Mouse (Mus musculus): ENCODE measurements at regions not wholly inside any gene's neighbourhood (a gene's known extent, or its start where the extent isn't known, plus 50 kb on each side); places are given as distances from the start of the nearest gene placed in this dataset.

DNA sequence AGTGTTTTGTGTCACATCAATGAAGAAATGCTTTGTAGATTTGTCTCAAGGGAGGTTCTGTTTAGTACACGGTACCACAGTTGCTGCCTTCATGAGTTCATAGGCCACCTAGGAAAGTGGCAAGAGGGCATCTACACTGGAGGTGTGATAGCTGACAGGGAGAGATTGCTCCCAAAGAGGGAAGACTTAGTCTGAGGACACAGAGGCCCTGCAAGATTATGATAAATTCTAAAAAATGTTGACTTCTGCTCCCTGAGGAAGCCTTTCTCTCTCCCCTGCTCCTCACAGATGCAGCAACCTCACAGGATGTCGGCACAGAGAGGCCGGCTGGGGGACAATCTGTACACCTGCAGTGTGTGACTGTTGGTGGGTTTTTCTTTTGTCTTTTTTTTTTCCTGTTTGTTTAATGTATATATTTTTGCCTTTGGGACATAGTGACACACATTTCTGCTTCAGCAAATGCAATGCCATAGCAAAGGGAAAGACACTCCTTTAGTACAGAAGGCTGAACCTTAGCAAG is 133.5 kb upstream of the Lpp start:
- intact Hi-C loops (cut with DNase I; ENCODE audit: low total_unique reads), result no loop called here
- no peak for DNase-seq

- DNase-seq, result no peak
- intact Hi-C loops (cut with DNase I; ENCODE audit: low total_unique reads), result no loop called here
These were observed 134.3 kb upstream of the Lpp start for GRCm38 (mm10) chr16:24258991-24259390.

DNA sequence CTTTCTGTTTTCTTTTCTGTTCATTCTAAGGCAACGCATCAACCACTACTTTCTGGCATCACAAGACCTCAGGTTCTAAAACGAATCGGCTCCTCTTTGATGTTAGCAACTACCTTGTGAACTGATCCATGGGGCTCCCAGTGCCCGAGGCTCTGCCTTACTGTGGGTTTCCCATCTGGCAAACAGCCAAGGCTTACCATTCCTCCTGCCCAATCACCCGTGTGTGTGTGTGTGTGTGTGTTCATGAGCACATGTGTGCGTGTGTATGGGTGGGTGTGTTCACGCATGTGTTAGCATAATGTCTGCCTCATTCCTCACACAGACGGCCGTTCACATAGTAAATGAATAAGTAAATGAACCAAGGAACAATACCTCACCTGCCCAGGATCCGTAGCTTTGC is 138.3 kb upstream of the Lpp start:
- intact Hi-C loops (cut with DNase I; ENCODE audit: low total_unique reads), result no loop called here
- no peak for DNase-seq

GRCm38 (mm10) chr16:24254590-24254989 is 138.7 kb upstream of the Lpp start:
- intact Hi-C loops (cut with DNase I; ENCODE audit: low total_unique reads), result no loop called here
- no peak for DNase-seq

GRCm38 (mm10) chr16:24254143-24254542 is 139.2 kb upstream of the Lpp start:
- intact Hi-C loops (cut with DNase I; ENCODE audit: low total_unique reads), result no loop called here
- no peak for DNase-seq

DNA sequence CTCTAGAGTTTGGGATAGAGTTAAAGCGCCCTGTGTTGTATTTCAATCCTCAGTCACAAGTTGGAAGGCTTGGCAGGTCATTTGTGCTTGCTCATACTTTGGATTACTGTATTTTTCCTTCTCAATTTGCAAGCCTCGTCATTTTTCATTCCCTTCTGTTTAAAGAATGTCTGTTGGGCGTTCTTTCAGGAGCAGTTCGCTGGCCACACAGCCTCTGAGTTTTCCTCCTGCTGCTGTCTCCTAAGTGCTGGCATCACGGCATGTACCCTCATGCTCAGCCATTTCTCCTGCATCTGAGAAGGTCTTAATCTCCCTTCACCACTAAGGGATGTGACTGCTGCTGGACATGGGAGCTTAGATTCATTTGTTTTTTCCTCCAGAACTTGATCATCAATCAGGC is 146.0 kb upstream of the Lpp start:
- peak; percentile 27 for DNase-seq
- intact Hi-C loops (cut with DNase I; ENCODE audit: low total_unique reads), result no loop called here

- intact Hi-C loops (cut with DNase I; ENCODE audit: low total_unique reads), result no loop called here
- DNase-seq, result peak; percentile 87
These were observed 155.2 kb upstream of the Lpp start for GRCm38 (mm10) chr16:24238075-24238555.

GRCm38 (mm10) chr16:24237425-24237824 is 155.9 kb upstream of the Lpp start:
- intact Hi-C loops (cut with DNase I; ENCODE audit: low total_unique reads), result no loop called here
- no peak for DNase-seq

- no peak for DNase-seq
- intact Hi-C loops (cut with DNase I; ENCODE audit: low total_unique reads), result no loop called here
These were observed 156.3 kb upstream of the Lpp start for GRCm38 (mm10) chr16:24237013-24237412.

- intact Hi-C loops (cut with DNase I; ENCODE audit: low total_unique reads), result no loop called here
- no peak for DNase-seq
These were observed 156.8 kb upstream of the Lpp start for GRCm38 (mm10) chr16:24236511-24236910.

DNA sequence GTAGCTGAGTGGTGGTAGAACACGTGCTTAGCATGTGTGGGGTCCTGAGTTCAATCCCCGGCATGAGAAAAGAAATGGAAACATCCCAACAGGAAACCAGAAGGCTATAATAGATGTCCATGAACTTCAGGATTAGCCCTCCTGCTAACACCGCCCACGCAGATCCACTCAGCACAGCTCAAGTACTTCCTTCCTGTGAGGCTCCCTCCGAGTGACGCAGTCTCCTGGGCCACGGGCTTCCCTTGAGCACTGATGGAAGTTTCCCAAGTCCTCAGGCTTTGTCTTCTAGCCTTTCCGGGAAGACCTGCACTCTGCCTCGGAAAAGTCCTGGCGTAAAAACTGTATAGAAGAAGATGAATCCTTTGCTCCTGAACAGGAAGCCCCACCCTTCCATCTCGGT is 158.5 kb upstream of the Lpp start:
- intact Hi-C loops (cut with DNase I; ENCODE audit: low total_unique reads), result no loop called here
- DNase-seq, result no peak

DNA sequence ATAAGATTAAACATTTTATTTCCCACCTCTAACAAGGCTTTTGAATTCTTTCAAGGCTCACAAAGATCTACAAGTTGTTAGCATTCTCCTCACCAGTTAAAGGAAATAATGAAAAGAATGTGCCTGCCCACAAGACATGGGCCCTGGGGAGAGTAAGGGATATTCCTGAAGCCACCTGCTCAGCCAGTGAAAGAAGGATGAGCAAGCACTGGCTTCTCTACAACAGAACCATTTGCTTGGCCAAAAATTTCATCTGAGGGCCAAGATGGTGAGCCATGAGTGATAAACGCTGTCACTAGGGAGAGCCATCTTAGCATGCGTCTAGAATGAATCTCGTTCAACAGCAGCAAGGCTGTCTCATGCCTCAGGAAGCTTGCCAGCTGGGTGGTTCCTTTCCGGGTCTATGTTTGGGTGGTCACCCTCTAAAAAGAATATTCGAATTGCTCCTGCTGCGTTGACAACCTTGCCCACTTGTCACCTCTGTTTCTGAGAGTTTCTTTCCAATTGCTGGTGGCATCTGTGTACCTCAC is 161.2 kb upstream of the Lpp start:
- intact Hi-C loops (cut with DNase I; ENCODE audit: low total_unique reads), result no loop called here
- no peak for DNase-seq

- intact Hi-C loops (cut with DNase I; ENCODE audit: low total_unique reads), result no loop called here
- DNase-seq, result peak; percentile 58
These were observed 161.8 kb upstream of the Lpp start for GRCm38 (mm10) chr16:24231506-24231905.

DNA sequence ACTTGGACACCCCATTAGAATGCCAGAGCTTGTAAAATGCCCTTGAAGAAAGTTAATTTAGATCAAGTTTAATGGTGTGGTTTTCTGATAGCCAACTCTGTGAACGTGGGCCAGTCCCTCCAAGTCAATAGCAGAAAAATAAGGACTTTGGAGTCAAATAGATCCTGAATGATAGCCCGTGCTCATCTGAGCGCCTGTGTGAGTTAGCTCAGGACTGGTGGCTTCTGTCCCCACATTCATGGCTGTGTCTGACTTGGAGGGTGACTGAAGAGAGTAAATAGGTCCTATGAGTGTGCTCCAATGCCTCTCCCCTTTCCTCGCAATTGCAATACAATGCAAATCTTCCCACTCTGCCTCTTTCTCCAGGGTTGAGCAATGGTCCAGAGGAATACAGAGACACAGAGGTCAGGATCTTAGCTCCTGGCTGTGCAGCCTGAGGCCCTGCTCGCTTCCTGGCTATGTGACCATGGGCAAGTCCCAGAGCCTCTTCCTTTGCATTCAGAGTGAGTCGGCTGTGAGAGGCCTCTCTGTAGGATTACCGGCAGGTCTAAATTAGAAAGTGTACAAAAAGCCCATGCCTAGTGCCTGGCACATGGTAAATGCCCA is 164.2 kb upstream of the Lpp start:
- intact Hi-C loops (cut with DNase I; ENCODE audit: low total_unique reads), result no loop called here
- no peak for DNase-seq

DNA sequence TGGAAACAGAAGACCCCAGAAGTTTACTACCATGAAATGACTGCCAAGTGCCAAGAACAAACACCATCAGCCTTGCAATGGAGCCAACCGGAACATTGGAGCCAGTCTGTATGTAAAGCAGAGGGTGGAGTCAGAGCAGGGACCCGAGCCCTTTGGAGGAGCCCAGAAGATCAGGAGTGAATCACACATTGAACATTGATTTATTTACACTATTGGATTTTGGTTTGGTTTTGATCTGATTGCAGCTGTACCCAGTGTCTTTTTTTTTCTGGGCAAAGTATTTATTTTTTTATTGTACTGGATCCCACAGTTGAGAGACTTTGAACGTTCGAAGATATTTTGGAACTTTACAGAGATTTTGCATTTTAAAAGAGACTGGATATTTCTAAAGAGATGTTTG is 167.4 kb upstream of the Lpp start:
- DNase-seq, result no peak
- intact Hi-C loops (cut with DNase I; ENCODE audit: low total_unique reads), result no loop called here

GRCm38 (mm10) chr16:24225090-24225489 is 168.2 kb upstream of the Lpp start:
- DNase-seq, result no peak
- intact Hi-C loops (cut with DNase I; ENCODE audit: low total_unique reads), result no loop called here

GRCm38 (mm10) chr16:24223901-24224300 is 169.4 kb upstream of the Lpp start:
- DNase-seq, result no peak
- intact Hi-C loops (cut with DNase I; ENCODE audit: low total_unique reads), result no loop called here

GRCm38 (mm10) chr16:24223527-24223880 is 169.8 kb upstream of the Lpp start:
- DNase-seq, result no peak
- intact Hi-C loops (cut with DNase I; ENCODE audit: low total_unique reads), result no loop called here

DNA sequence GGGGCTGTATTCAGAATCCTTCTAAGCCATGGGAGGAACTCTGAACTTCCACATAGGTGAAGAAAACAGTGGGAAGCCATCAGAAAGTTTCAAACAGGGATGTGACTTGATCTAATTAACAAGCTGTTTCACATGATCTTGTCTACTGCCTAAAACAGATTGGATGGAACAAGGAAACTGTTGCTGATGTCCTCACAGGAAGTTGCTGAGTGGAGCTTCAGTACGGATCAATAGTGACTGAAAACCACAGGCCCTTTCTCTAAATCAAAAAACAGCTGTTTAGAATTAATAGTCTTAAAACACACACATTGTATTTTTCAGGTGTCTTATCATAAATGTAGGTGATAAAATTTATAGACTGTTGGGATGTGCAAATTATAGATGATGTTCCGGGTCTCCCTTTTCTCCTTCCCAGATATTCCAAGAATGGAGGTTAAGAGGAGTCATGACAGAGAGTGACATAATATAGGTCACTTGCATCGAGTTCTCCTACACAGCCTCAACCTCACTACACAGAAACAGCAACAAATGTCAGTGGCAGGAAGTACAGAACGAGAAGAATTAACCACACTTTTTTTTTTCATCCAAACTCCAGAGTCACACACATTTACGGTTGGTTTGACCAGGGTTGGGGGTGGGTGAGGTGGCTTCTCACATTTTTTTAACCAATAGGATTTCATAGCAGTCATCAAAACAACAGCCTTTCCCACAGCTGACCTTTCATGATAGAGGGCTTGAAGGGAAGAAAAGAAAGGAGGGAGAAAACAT is 170.4 kb upstream of the Lpp start:
- no peak for DNase-seq
- intact Hi-C loops (cut with DNase I; ENCODE audit: low total_unique reads), result no loop called here

DNA sequence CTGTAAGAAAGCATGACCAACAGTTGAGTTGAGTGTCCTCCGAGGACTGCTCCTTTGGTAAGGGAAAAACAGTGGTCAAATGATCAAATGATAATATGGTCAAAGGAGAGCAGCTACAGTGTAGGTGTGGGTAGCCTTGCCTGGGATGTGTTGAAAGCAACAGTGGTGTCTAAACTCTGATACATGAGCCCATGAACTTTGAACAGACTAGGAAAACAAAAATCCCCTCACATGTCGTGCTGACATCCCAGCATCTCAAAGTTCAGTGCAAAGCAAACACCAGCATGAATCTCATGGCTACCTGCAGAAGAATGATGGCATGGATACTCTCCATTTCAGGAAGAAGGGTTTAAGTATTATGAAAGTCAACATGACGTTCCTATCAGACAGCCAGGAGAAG is 171.3 kb upstream of the Lpp start:
- intact Hi-C loops (cut with DNase I; ENCODE audit: low total_unique reads), result no loop called here
- DNase-seq, result no peak

- intact Hi-C loops (cut with DNase I; ENCODE audit: low total_unique reads), result no loop called here
- DNase-seq, result no peak
These were observed 172.7 kb upstream of the Lpp start for GRCm38 (mm10) chr16:24220613-24221012.

Data from gastrocnemius, postnatal 14 days (tissue).